In genomic region chr14:60764526-60764925, GRCm38 (mm10) we compare ENCODE assay signal across 21 mouse cellular contexts. TPM values are rescaled to one million over a fixed set of nuclear protein-coding genes. Genes with fewer than 3 reads are reported as not detected.
DNase-seq lines count a peak whose midpoint lies in the region; ATAC-seq and TF ChIP-seq lines count a peak whose summit lies in the region.
"Had no signal": no experiment of that assay in that cellular context is flagged by ENCODE, and none has a peak within 500 bp of the region (broad histone marks: within the 10 kb centered on the region; RNA-seq: fewer than 3 reads in every experiment).

No protein-coding gene starts in this region.

- DNase-seq in gastrocnemius, adult 2 months, result no peak
- no peak for DNase-seq in gastrocnemius, postnatal 25 days
- no peak for DNase-seq in heart, postnatal 0 days (ENCODE audit: low spot score)
- DNase-seq in heart, adult 8-10 months (ENCODE audit: low spot score), result no peak
- DNase-seq in lung, postnatal 0 days (ENCODE audit: low spot score), result no peak
- no peak for DNase-seq in lung, postnatal 14 days
- no peak for DNase-seq in urinary bladder, postnatal 14 days (ENCODE audit: low spot score)
- DNase-seq in cerebellum, postnatal 14 days, result no peak
- DNase-seq: cerebellum, adult 9-10 months; gastrocnemius, postnatal 14 days; kidney, postnatal 10 days; spleen, adult 18-20 months; thymus, postnatal 25 days had no signal

- H3K9me3 ChIP-seq in heart, postnatal 0 days (replicated peaks; ENCODE audit: control insufficient read depth, low read length), result no peaks in the 10 kb centered on the region
- H3K9me3 ChIP-seq in lung, postnatal 0 days (ENCODE audit: low read length), result no peaks in the 10 kb centered on the region
- H3K9me3 ChIP-seq: embryonic facial prominence, embryonic 13.5 days; limb, embryonic 12.5 days; liver, embryonic 15.5 days; midbrain, embryonic 15.5 days; neural tube, embryonic 15.5 days had no signal

- no peaks in the 10 kb centered on the region for H3K27me3 ChIP-seq in heart, postnatal 0 days (ENCODE audit: control insufficient read depth, insufficient read depth, low read length)
- H3K27me3 ChIP-seq in lung, postnatal 0 days (replicated peaks; ENCODE audit: insufficient read depth, low read length), result no peaks in the 10 kb centered on the region
- H3K27me3 ChIP-seq: embryonic facial prominence, embryonic 13.5 days; liver, embryonic 15.5 days; midbrain, embryonic 15.5 days; neural tube, embryonic 15.5 days had no signal

- H3K4me3 ChIP-seq in gastrocnemius, adult 2 months, result peak overlapping the region; percentile 23; the same call in 1 of the 2 replicates
- H3K4me3 ChIP-seq in heart, postnatal 0 days (ENCODE audit: low read depth, low read length), result no peak overlapping the region
- no peak overlapping the region for H3K4me3 ChIP-seq in lung, postnatal 0 days (ENCODE audit: low read depth, low read length)
- H3K4me3 ChIP-seq: embryonic facial prominence, embryonic 13.5 days; limb, embryonic 12.5 days; liver, embryonic 15.5 days; midbrain, embryonic 15.5 days; neural tube, embryonic 15.5 days had no signal

- peaks cover 33% of the 10 kb centered on the region for H3K36me3 ChIP-seq in heart, postnatal 0 days (replicated peaks; ENCODE audit: control insufficient read depth, insufficient read depth, low read length)
- H3K36me3 ChIP-seq in lung, postnatal 0 days (ENCODE audit: insufficient read depth, low read length), result peaks cover 12% of the 10 kb centered on the region; the same call in 1 of the 2 replicates
- H3K36me3 ChIP-seq: midbrain, embryonic 15.5 days had no signal

- H3K9ac ChIP-seq in heart, postnatal 0 days (replicated peaks; ENCODE audit: low read depth, low read length), result no peak overlapping the region
- H3K9ac ChIP-seq in lung, postnatal 0 days (replicated peaks; ENCODE audit: low read depth), result no peak overlapping the region
- H3K9ac ChIP-seq: embryonic facial prominence, embryonic 13.5 days; hindbrain, embryonic 14.5 days; limb, embryonic 12.5 days; liver, embryonic 15.5 days; midbrain, embryonic 15.5 days; neural tube, embryonic 15.5 days had no signal

- H3K27ac ChIP-seq in gastrocnemius, adult 2 months, result peak overlapping the region; percentile 85
- peak overlapping the region; percentile 79 for H3K27ac ChIP-seq in heart, postnatal 0 days (ENCODE audit: low read depth)
- H3K27ac ChIP-seq in lung, postnatal 0 days (ENCODE audit: low read length), result 0 out of 2 replicates have a peak overlapping the region, but pooled peaks have one; percentile 32
- H3K27ac ChIP-seq: embryonic facial prominence, embryonic 13.5 days; hindbrain, embryonic 14.5 days; limb, embryonic 12.5 days; midbrain, embryonic 15.5 days; neural tube, embryonic 15.5 days had no signal

- no peak for ATAC-seq in heart, postnatal 0 days (ENCODE audit: insufficient read depth, low read depth)
- no peak for ATAC-seq in lung, postnatal 0 days
- ATAC-seq: forebrain, embryonic 14.5 days; midbrain, embryonic 15.5 days had no signal

- intact Hi-C loops in gastrocnemius, adult 2 months (cut with DNase I), result no loop called here

- TF ChIP-seq EP300 in heart, postnatal 0 days (IDR thresholded peaks at IDR 0.05; ENCODE audit: low read depth), result no peak
- TF ChIP-seq EP300 in lung, postnatal 0 days (IDR thresholded peaks at IDR 0.05), result no peak

- no peak overlapping the region for H3K4me2 ChIP-seq in heart, postnatal 0 days (ENCODE audit: low read depth, low read length)
- no peak overlapping the region for H3K4me2 ChIP-seq in lung, postnatal 0 days (replicated peaks; ENCODE audit: low read depth, low read length)
- H3K4me2 ChIP-seq: embryonic facial prominence, embryonic 13.5 days; hindbrain, embryonic 14.5 days; limb, embryonic 12.5 days; liver, embryonic 15.5 days; midbrain, embryonic 15.5 days; neural tube, embryonic 15.5 days had no signal

- H3K4me1 ChIP-seq in heart, postnatal 0 days (ENCODE audit: control insufficient read depth, insufficient read depth), result peaks cover 24% of the 10 kb centered on the region
- H3K4me1 ChIP-seq in lung, postnatal 0 days (ENCODE audit: insufficient read depth, low read depth, low read length), result peaks cover 3% of the 10 kb centered on the region; the same call in 1 of the 2 replicates
- H3K4me1 ChIP-seq: midbrain, embryonic 15.5 days had no signal

- WGBS in heart, postnatal 0 days, result 43% methylated on average over 4 of the region's 4 CpGs
- 68% methylated on average over 4 of the region's 4 CpGs for WGBS in lung, postnatal 0 days

- no peak for TF ChIP-seq CTCF in gastrocnemius, adult 2 months (IDR thresholded peaks at IDR 0.05)
- no peak for TF ChIP-seq CTCF in heart, postnatal 0 days (IDR thresholded peaks at IDR 0.05; ENCODE audit: low read depth)
- TF ChIP-seq CTCF in lung, postnatal 0 days (IDR thresholded peaks at IDR 0.05), result no peak

RNA-seq across cellular contexts. Expression of gene C1qtnf9, which starts 3.4 kb away (rescaled TPM):
- total RNA-seq in gastrocnemius, adult 2 months (2021), result 10 to 100 TPM; 18.0 to 20.4 TPM
- total RNA-seq in gastrocnemius, postnatal 25 days (2021), result 10 to 100 TPM; 19.2 to 23.5 TPM
- 2.2 and 2.8 TPM in 2 replicates for total RNA-seq in heart, postnatal 0 days (2014; rRNA removed; ENCODE audit: low replicate concordance)
- polyA plus RNA-seq in heart, postnatal 0 days (2015; fragmentation: Nextera tagmentation; extraction: Ambion mirVana), result 4.6 and 5.4 TPM in 2 replicates
- total RNA-seq in heart, adult 8-10 months (2022), result 10 to 100 TPM; 39.4 to 49.7 (median 43.6) TPM
- 0.45 and 0.77 TPM in 2 replicates for polyA plus RNA-seq in lung, postnatal 0 days (2015; fragmentation: Nextera tagmentation; extraction: Ambion mirVana)
- total RNA-seq: megakaryocyte, adult 5-6 weeks had no signal
- polyA plus RNA-seq: forebrain, embryonic 14.5 days; hindbrain, embryonic 14.5 days had no signal

RNA-seq across cellular contexts. Expression of gene Mipep, which starts 19.8 kb away (rescaled TPM):
- 10 to 100 TPM; 32.7 to 38.3 TPM for total RNA-seq in gastrocnemius, adult 2 months (2021)
- total RNA-seq in gastrocnemius, postnatal 25 days (2021), result 10 to 100 TPM; 30.4 to 31.2 TPM
- total RNA-seq in heart, postnatal 0 days (2014; rRNA removed; ENCODE audit: low replicate concordance), result 49.1 and 60.9 TPM in 2 replicates
- 29.2 and 29.3 TPM in 2 replicates for polyA plus RNA-seq in heart, postnatal 0 days (2015; fragmentation: Nextera tagmentation; extraction: Ambion mirVana)
- 10 to 100 TPM; 70.6 to 75.9 (median 73.6) TPM for total RNA-seq in heart, adult 8-10 months (2022)
- 7.7 and 9.9 TPM in 2 replicates for polyA plus RNA-seq in lung, postnatal 0 days (2015; fragmentation: Nextera tagmentation; extraction: Ambion mirVana)

Comparison
In these comparisons a context has a peak if more than half of its experiments do, and no peak if none do; other contexts are left out.
1. H3K27ac ChIP-seq: peak in every context shown above with its lines; median percentile 85 in gastrocnemius, adult 2 months; 79 in heart, postnatal 0 days; 32 in lung, postnatal 0 days.